Mouse (Mus musculus) left cerebral cortex, adult 2 months (tissue): Measurements from ENCODE around the gene Invs. TPM values are rescaled to one million over a fixed set of nuclear protein-coding genes. Genes with fewer than 3 reads are reported as not detected.

Experiments used
- DNase-seq, 2 experiments: peaks; one replicate each; pipeline ENCODE4 v3.0.0; 2021 to 2022; ENCODE audit warnings: low spot score in 2 of 2, mixed read lengths in 1 of 2; ENCODE audit errors: extremely low spot score in 1 of 2
- H3K27ac ChIP-seq: fragments of 200-600 bp; 2 replicates; pipeline ENCODE4 v1.8.1; 2022
- H3K4me3 ChIP-seq: fragments of 200-600 bp; 2 replicates; pipeline ENCODE4 v1.8.1; 2022
- CTCF ChIP-seq: fragments of 200-600 bp; IDR thresholded peaks from 2 replicates; pipeline ENCODE4 v1.8.1; 2022; ENCODE audit warnings: antibody characterized with exemption, mild to moderate bottlenecking, moderate library complexity
- intact Hi-C: fragments of 180-260 bp; cut with DNase I; formaldehyde crosslinking; loops from one replicate; pipeline ENCODE4 v1.15.1; 2025
- total RNA-seq, 2 experiments: library from RNA; stranded (reverse); gene quantifications; 2 replicates each; pipeline ENCODE4 v1.2.3; 2021

Invs gene
- total RNA-seq, 2 experiments from 2014 or later: 12.7 to 13.3 TPM

DNA sequence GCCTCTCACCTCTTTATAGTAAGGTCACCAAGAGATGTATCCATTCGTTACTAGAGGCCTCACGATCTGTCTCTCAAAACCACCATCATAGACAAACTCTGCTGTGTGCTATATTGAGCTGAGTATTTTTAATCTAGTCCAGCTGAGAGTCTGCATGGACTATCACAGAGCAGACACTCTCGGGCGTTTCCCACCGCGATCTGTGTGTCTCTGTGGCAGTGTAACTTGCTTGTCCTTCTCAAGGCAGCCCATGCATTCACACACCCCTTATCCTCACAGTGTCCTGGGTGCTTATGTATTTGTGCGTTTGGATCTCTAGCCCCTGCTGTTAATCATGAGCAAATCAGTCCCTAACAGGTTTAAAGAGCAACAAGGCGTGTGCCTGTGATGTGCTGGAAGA is 133.9 kb downstream of the Invs start:
- Histone ChIP-seq H3K4me3 (no peak overlapping the region), H3K27ac (no peak overlapping the region)
- intact Hi-C loops: no loop called here
- DNase-seq: no peak
- TF ChIP-seq CTCF: no peak

DNA sequence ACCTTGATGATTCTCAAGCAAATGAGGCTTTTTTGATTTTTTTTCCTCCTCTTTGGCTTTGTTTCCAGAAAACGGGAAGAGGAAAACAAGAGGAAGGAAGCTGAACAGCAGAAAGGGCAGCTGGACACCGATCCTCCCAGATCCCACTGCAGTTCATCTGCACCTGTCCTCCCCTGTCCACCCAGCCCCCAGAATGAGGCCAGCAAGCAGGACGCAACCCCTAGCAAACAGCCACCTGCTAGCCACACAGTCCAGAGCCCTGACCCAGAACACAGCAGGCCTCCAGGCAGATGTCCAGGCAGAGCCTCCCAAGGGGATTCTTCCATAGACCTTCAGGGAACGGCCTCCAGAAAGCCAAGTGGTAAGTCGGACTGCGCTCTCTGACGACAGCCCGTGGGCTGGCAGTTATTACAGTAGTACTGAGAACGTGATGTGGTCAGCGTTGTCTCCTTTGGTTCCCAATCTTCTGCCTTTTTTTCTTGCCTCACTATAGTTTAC is 136.3 kb downstream of the Invs start:
- no peak for TF ChIP-seq CTCF
- intact Hi-C loops: no loop called here
- H3K27ac ChIP-seq: no peak overlapping the region

DNA sequence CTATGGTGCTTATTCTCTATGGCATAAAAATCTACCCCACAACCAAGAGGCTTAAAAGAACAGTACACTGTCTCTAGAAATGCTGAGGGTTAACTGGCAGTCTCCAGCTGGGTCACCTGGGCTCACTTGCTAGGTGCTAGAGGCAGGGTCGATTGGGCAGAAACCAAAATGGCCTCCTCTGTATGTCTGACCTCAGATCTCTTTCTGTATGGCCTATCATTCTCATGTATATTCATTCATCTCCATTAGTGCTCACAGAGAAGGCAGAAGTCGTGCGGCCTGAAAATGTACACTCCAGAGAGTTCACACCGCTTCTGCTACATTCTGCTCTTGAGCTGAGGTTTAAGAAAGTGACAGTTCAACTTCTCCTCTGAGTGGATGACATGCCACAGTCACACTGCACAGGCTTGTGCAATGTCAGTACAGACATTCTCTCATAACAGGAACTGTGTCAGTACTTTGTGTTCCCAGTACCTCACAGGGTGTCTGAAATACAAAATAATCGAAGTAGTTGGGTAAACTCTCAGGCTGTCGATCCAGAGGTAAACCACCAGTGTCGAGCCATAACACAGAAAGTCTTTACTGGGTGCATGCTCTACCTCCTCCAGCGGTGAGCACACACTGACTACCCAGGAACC is 139.4 kb downstream of the Invs start:
- TF ChIP-seq CTCF: no peak
- no peak for DNase-seq
- Histone ChIP-seq H3K4me3 (no peak overlapping the region), H3K27ac (no peak overlapping the region)
- intact Hi-C loops: no loop called here

More for the DNA sequence above, 136.3 kb downstream of the Invs start:
- no peak for DNase-seq
- no peak overlapping the region for H3K4me3 ChIP-seq

DNA sequence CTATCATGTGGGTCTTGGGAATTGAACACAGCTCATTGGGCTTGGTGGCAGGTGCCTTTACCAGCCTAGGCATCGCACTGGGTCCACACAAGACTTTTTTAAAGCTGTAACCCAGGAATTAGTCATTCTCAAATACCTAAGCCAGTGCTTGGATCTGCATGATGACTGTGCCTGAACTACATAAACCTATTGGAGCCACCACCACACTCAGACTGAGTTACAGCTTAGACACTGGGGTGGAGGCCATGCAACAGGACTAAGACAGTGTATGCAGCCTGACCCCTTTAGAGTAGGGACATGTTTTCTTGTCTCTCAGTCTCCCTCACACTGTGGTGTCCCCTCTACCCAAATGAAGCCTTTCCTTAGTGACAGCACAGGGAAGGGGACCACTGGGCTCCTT is 143.1 kb downstream of the Invs start:
- Histone ChIP-seq H3K27ac (no peak overlapping the region), H3K4me3 (no peak overlapping the region)
- no peak for DNase-seq
- no peak for TF ChIP-seq CTCF
- intact Hi-C loops: no loop called here

DNA sequence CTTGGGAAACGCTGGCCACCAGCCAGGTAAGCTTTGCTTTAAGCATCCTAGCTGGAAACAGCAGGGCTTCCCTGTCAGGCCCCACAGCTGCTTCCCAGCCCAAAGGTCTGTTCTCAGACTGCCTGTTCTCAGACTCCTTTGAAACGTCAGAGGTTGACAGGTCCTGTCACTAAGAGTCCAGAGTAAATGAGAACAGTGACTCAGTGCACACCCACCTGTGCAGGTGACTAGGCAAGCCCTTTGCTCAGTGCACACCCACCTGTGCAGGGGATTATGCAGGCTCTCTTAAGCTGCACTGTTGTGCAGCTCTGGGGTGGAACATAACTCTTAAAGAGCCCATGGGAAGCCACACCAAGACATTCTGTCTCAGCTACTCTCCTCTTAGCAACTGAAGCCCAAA is 144.2 kb downstream of the Invs start:
- no peak for TF ChIP-seq CTCF
- intact Hi-C loops: no loop called here
- Histone ChIP-seq H3K27ac (no peak overlapping the region), H3K4me3 (no peak overlapping the region)
- DNase-seq: no peak

DNA sequence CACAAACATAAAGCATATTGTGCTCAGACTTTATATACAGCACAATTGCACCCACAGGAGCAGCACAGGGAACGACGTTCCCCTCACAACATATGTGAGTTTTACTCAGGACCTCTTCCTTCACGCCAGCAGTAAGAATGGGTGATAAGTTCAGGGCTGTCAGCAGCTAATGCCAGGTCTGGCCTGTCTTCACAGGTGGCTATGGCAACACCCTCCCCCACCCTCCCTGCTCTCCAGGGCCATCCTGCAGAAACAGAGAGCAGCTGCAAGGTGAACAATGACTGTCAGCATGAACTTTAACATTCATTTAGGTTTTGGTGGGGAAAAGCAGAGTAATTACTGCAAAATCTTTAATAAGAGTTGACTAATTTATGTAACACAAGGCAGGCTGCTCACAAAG is 147.9 kb downstream of the Invs start:
- no peak overlapping the region for H3K27ac ChIP-seq
- intact Hi-C loops: no loop called here
- TF ChIP-seq CTCF: no peak
- no peak overlapping the region for H3K4me3 ChIP-seq
- DNase-seq: no peak

DNA sequence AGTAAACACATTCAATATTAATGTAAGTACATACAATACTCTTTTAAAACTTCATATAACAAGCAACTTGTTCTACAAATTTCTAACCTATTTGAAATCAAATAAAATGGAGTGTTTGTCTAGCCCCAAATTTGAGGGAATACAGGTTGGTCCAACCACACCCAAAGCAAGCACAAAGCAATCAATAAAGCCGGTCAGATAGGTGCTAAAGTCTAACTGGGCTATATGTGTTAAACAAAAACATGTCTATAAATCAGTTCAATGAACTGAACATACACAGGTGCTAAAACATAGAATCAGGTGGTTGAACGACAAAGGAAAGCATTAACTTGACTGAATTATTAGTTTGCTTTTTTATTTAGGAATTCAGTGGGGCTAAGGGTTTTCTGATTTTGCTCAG is 148.5 kb downstream of the Invs start:
- H3K4me3 ChIP-seq: no peak overlapping the region
- intact Hi-C loops: no loop called here
- TF ChIP-seq CTCF: no peak
- no peak overlapping the region for H3K27ac ChIP-seq
- DNase-seq: no peak

DNA sequence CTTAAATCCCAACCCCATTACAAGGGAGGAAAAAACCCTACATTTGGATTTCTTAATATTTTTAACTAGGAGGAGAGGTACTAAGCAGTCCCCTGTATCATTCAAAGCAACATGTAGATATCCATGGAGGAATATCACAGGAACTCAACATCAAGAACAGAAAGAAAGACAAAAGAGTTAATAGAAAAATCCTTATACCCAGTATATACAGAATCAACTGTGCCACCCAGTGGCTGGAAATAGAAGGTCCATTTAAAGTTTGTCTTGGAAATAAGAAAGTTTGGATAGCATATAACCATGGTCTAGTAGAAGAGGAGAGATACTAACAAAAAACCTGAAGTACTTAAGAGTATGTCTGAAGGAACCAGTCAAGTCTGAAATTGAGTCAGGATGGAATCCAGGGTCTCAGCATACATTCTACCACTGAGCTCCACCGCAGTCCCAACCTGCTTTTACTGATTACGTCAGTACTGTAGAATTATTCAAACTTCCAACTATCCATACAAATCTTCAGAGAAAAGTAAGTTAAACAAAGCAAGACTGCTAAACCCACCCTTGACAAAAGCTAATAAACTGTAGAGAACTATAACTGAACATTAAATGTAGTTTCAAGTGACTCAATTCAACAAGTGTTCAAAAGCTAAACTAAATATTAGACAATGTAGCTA is 174.7 kb downstream of the Invs start:
- H3K27ac ChIP-seq: no peak overlapping the region
- intact Hi-C loops: no loop called here
- no peak for DNase-seq
- TF ChIP-seq CTCF: peak; percentile 61
- no peak overlapping the region for H3K4me3 ChIP-seq

DNA sequence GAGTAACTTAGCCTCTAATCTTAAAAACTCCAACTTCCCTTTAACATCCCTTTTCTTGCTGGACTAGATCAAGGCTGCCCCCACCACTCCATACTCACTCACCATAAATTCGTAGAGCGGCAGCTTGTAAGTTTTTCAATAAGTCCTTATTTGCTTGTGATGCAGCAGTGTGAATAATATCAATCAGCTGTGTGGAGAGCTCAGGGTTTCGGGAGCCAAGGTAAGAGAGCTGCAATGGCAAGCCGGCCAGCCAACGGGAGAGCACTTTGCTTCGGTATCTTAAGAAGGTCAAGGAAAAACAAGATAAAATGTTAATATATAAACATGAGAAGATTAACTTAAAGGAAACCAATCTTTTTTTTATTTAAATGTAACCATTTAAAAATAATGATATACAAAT is 178.9 kb downstream of the Invs start:
- H3K27ac ChIP-seq: no peak overlapping the region
- intact Hi-C loops: no loop called here
- no peak for TF ChIP-seq CTCF
- DNase-seq: no peak
- no peak overlapping the region for H3K4me3 ChIP-seq

DNA sequence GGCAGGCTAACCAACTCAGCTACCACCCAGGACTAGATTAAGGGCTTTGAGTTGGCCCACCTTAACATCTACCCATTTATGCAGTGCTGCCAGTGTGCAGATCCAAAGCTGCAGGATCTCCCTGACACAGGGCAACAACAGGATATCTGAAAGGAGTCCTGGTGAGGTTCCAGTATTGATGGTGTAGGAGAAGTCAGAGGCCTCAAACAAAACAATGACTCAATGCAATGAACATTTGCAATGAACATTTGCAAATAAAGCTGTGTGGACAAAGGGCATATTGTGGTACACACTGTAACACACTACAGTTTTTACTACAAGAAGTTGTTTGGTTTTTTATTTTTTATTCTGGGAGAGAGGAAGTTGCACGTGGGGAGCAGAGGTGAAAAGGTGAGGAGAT is 181.5 kb downstream of the Invs start:
- TF ChIP-seq CTCF: no peak
- Histone ChIP-seq H3K4me3 (no peak overlapping the region), H3K27ac (no peak overlapping the region)
- no peak for DNase-seq
- intact Hi-C loops: no loop called here

DNA sequence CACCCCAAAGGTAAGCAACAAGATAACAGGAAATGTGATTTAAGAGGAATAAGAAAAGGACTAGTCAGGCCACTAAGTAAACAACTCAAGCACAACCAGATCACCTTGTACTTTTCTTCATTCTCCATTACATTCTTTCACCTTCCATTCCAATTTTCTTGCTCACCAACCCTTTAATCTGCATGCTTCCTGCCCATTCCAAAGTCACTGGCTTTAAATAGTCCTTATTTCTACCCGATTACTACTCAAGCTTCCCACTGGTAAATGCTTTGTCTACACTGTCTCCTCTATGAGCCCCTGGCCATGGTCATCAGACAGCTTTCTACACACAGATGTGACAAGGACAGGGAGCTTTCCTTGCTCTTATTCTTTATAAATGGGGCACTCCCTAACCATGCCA is 191.4 kb downstream of the Invs start:
- Histone ChIP-seq H3K27ac (no peak overlapping the region), H3K4me3 (no peak overlapping the region)
- DNase-seq: no peak
- intact Hi-C loops: loop anchor here (5.0 to 10.0 kb wide), 2 partner anchors 71 to 1054 kb away; partner anchors contain the start of genes Mrpl50 and Zfp189
- TF ChIP-seq CTCF: no peak

DNA sequence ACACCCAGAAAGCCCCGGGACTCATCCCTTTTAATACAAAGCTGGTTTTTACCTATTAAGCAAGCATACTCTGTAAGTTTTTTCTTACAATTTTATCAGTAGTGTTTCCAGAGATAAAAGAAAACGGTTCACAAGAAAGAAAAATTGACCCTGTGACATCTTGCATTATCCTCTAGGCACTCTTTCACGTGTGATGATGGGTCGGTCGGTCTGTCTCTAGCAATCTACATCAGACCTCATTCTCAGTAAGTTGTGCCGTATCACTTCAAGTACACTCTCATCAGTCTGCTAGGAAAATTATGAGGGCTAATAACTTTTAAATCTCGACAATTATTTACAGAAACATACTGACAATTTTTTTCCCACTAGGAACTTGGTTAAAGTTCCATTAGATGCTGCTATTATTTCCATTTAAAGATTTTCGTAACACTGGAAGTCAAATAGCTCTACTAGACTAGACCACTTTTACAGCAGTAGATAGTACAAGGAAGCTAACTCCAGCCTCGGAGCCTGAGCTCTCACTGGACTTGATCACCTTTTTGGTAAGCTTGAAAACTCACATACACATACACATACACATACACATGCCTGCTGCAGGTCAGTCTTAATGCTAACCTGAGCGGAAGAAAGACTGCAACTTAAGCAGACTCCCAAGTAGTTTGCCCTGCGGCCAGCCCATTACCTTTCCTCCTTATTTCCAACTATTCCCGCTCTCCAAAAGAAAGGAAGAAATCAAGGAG is 192.7 kb downstream of the Invs start:
- Histone ChIP-seq H3K4me3 (peak overlapping the region; percentile 79), H3K27ac (peak overlapping the region; percentile 72; the same call in 1 of the 2 replicates)
- no peak for DNase-seq
- intact Hi-C loops: loop anchor here (2.0 to 10.0 kb wide), 3 partner anchors 70 to 1053 kb away; partner anchors contain the start of genes Mrpl50 and Zfp189
- no peak for TF ChIP-seq CTCF
